Comparison of ENCODE assay signal across 9 mouse cellular contexts in the genomic region with DNA sequence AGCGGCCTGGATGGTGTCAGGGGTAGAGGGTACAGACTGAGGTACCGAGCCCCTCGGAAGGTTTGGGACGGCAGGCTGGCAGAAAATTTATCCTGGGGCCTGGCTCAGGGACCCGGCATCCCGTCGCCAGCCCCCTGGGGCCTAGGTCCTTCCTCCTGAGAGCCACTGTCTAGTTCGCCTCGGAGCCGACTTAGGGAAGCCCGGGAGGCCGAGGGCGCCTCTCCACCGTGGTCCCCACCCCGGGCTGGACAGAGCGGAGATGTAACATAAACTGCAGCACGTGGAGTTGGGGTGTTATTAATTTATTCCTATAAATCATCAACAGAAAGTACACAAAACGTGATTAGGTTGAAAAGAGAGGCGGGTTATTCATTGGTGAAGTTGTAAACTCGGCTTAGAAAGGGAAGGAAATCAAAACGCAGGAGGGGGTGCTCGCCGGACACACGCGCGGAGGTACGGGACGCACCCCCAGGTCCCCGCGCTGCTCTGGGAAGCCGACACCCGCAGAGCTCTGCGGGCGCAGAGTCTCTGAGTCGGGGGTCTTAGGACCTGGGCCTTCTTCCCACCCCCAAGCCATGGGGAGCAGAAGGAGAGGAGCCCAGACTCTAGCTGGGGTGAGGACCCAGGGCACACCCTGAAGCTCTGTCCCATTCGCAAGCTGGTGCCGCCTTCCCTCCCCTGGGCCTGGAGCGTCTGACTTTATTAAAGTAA. TPM values are rescaled to one million over a fixed set of nuclear protein-coding genes. Genes with fewer than 3 reads are reported as not detected.
DNase-seq lines count a peak whose midpoint lies in the region; ATAC-seq and TF ChIP-seq lines count a peak whose summit lies in the region.
"Had no signal": no experiment of that assay in that cellular context is flagged by ENCODE, and none has a peak within 500 bp of the region (broad histone marks: within the 10 kb centered on the region; RNA-seq: fewer than 3 reads in every experiment).

No protein-coding gene starts in this region.

- no peak overlapping the region for H3K9ac ChIP-seq in embryonic facial prominence, embryonic 14.5 days (ENCODE audit: low read depth, low read length)
- H3K9ac ChIP-seq: embryonic facial prominence, embryonic 15.5 days had no signal

- TF ChIP-seq CTCF in lung, adult 2 months (IDR thresholded peaks at IDR 0.05; ENCODE audit: insufficient read depth, low read length) = no peak

- TF ChIP-seq POLR2A in lung, adult 2 months (IDR thresholded peaks at IDR 0.05; ENCODE audit: borderline replicate concordance, extremely low read depth, low read depth, low read length) = no peak

- no peak for ATAC-seq in embryonic facial prominence, embryonic 14.5 days (ENCODE audit: low read depth)
- no peak for ATAC-seq in frontal cortex, adult (ENCODE audit: low TSS enrichment)

- WGBS in lung, adult 2 months = 4% methylated on average over 38 of the region's 38 CpGs
- WGBS in embryonic facial prominence, embryonic 14.5 days = 2% methylated on average over 36 of the region's 38 CpGs

- H3K36me3 ChIP-seq in embryonic facial prominence, embryonic 14.5 days (ENCODE audit: control insufficient read depth, insufficient read depth, low read length) = no peaks in the 10 kb centered on the region
- H3K36me3 ChIP-seq: embryonic facial prominence, embryonic 15.5 days had no signal

- H3K27me3 ChIP-seq in embryonic facial prominence, embryonic 14.5 days (replicated peaks; ENCODE audit: control insufficient read depth, insufficient read depth, low read length) = peaks cover 86% of the 10 kb centered on the region

- no peak overlapping the region for H3K4me2 ChIP-seq in embryonic facial prominence, embryonic 14.5 days (ENCODE audit: low read depth, low read length)

- no peaks in the 10 kb centered on the region for H3K4me1 ChIP-seq in lung, adult 2 months (ENCODE audit: control insufficient read depth, insufficient read depth, low read length)
- H3K4me1 ChIP-seq in embryonic facial prominence, embryonic 14.5 days (ENCODE audit: control insufficient read depth, insufficient read depth, low read length) = peaks cover 6% of the 10 kb centered on the region; the same call in 1 of the 2 replicates

- no peak overlapping the region for H3K27ac ChIP-seq in embryonic facial prominence, embryonic 14.5 days (replicated peaks; ENCODE audit: low read depth, low read length)
- H3K27ac ChIP-seq: embryonic facial prominence, embryonic 15.5 days had no signal

- no peaks in the 10 kb centered on the region for H3K9me3 ChIP-seq in embryonic facial prominence, embryonic 14.5 days (ENCODE audit: control insufficient read depth, low read length)
- H3K9me3 ChIP-seq: embryonic facial prominence, embryonic 15.5 days had no signal

- peak overlapping the region; percentile 33 for H3K4me3 ChIP-seq in lung, adult 2 months (replicated peaks; ENCODE audit: extremely low read depth, low read depth, low read length)
- peak overlapping the region; percentile 8; the same call in 1 of the 2 replicates for H3K4me3 ChIP-seq in embryonic facial prominence, embryonic 14.5 days (ENCODE audit: low read depth, low read length)

- DNase-seq in lung, adult 2 months = peak; percentile 63
- no peak for DNase-seq in lung, postnatal 25 days (ENCODE audit: low spot score)
- DNase-seq in embryonic facial prominence, embryonic 14.5 days (ENCODE audit: low spot score) = no peak
- DNase-seq in kidney, postnatal 10 days = peak; percentile 69
- peak; percentile 29 for DNase-seq in retina, postnatal 1 day
- no peak for DNase-seq in layer of hippocampus, adult 8-10 months (ENCODE audit: low spot score in 2 of 2)
- no peak for DNase-seq in urinary bladder, postnatal 10 days (ENCODE audit: low spot score)

RNA-seq across cellular contexts. Expression of a gene that starts 2.8 kb away (rescaled TPM):
- 15.2 and 16.3 TPM in 2 replicates for polyA plus RNA-seq in lung, adult 2 months (2012; rRNA removed)
- polyA plus RNA-seq in embryonic facial prominence, embryonic 14.5 days (2014; fragmentation: Nextera tagmentation; extraction: Ambion mirVana) = 0.09 TPM in 1 of 2 replicates, not detected in the other
- under 1 TPM in 3 of 4 experiments, not detected in 1; 0.32 to 0.66 (median 0.63) TPM for total RNA-seq in layer of hippocampus, adult 8-10 months (2022)
- polyA plus RNA-seq: embryonic facial prominence, embryonic 15.5 days had no signal

Comparison
In these comparisons a context has a peak if more than half of its experiments do, and no peak if none do; other contexts are left out.
1. DNase-seq: peak in lung, adult 2 months (single experiment), kidney, postnatal 10 days (single experiment) and retina, postnatal 1 day (single experiment); none in lung, postnatal 25 days (single experiment), embryonic facial prominence, embryonic 14.5 days (single experiment), layer of hippocampus, adult 8-10 months (0 of 2) and urinary bladder, postnatal 10 days (single experiment).
2. RNA of a gene that starts 2.8 kb away (polyA plus RNA-seq): 15.2 to 16.3 TPM in lung, adult 2 months; 0.09 TPM in embryonic facial prominence, embryonic 14.5 days; every median in the first group is over 10 times any median in the second.